10 mouse cellular contexts compared by ENCODE assay signal in genomic region chr9:108990462-108990820, GRCm38 (mm10). TPM values are rescaled to one million over a fixed set of nuclear protein-coding genes. Genes with fewer than 3 reads are reported as not detected.
DNase-seq lines count a peak whose midpoint lies in the region; ATAC-seq and TF ChIP-seq lines count a peak whose summit lies in the region.
"Had no signal": no experiment of that assay in that cellular context is flagged by ENCODE, and none has a peak within 500 bp of the region (broad histone marks: within the 10 kb centered on the region; RNA-seq: fewer than 3 reads in every experiment).

No protein-coding gene starts in this region.

- peak overlapping the region; percentile 89 for H3K27ac ChIP-seq in heart, embryonic 13.5 days (replicated peaks)
- H3K27ac ChIP-seq in heart, embryonic 11.5 days (ENCODE audit: low read depth, low read length), result no peak overlapping the region
- H3K27ac ChIP-seq in lung, embryonic 15.5 days, result peak overlapping the region; percentile 95
- peak overlapping the region; percentile 93 for H3K27ac ChIP-seq in embryonic facial prominence, embryonic 14.5 days (replicated peaks; ENCODE audit: low read depth, low read length)
- peak overlapping the region; percentile 64 for H3K27ac ChIP-seq in small intestine, adult 2 months (ENCODE audit: insufficient read depth, low read depth, low read length)

- no peak for TF ChIP-seq POLR2A in small intestine, adult 2 months (IDR thresholded peaks at IDR 0.05; ENCODE audit: low read depth, low read length)

- no peaks in the 10 kb centered on the region for H3K27me3 ChIP-seq in heart, embryonic 13.5 days (replicated peaks)
- H3K27me3 ChIP-seq in heart, embryonic 11.5 days (ENCODE audit: control insufficient read depth, insufficient read depth, low read length), result no peaks in the 10 kb centered on the region
- no peaks in the 10 kb centered on the region for H3K27me3 ChIP-seq in lung, embryonic 15.5 days
- no peaks in the 10 kb centered on the region for H3K27me3 ChIP-seq in embryonic facial prominence, embryonic 14.5 days (replicated peaks; ENCODE audit: control insufficient read depth, insufficient read depth, low read length)
- no peaks in the 10 kb centered on the region for H3K27me3 ChIP-seq in small intestine, adult 2 months (ENCODE audit: control insufficient read depth, insufficient read depth, low read length)
- H3K27me3 ChIP-seq: forebrain, embryonic 15.5 days had no signal

- WGBS in heart, embryonic 13.5 days, result 82% methylated on average over 7 of the region's 7 CpGs
- WGBS in heart, embryonic 11.5 days (ENCODE audit: insufficient replicate concordance), result 79% methylated on average over 7 of the region's 7 CpGs
- 66% methylated on average over 7 of the region's 7 CpGs for WGBS in lung, embryonic 15.5 days
- WGBS in embryonic facial prominence, embryonic 14.5 days, result 50% methylated on average over 7 of the region's 7 CpGs
- 80% methylated on average over 7 of the region's 7 CpGs for WGBS in small intestine, adult 2 months

- H3K9me3 ChIP-seq in heart, embryonic 13.5 days, result no peaks in the 10 kb centered on the region
- no peaks in the 10 kb centered on the region for H3K9me3 ChIP-seq in heart, embryonic 11.5 days (replicated peaks; ENCODE audit: control insufficient read depth, low read length)
- H3K9me3 ChIP-seq in lung, embryonic 15.5 days, result no peaks in the 10 kb centered on the region
- H3K9me3 ChIP-seq in embryonic facial prominence, embryonic 14.5 days (ENCODE audit: control insufficient read depth, low read length), result no peaks in the 10 kb centered on the region
- H3K9me3 ChIP-seq: forebrain, embryonic 15.5 days had no signal

- H3K4me2 ChIP-seq in heart, embryonic 13.5 days, result no peak overlapping the region
- H3K4me2 ChIP-seq in heart, embryonic 11.5 days, result no peak overlapping the region; the same call in 1 of the 2 replicates
- no peak overlapping the region for H3K4me2 ChIP-seq in lung, embryonic 15.5 days
- peak overlapping the region; percentile 89; the same call in 1 of the 2 replicates for H3K4me2 ChIP-seq in embryonic facial prominence, embryonic 14.5 days (ENCODE audit: low read depth, low read length)

- TF ChIP-seq CTCF in small intestine, adult 2 months (IDR thresholded peaks at IDR 0.05; ENCODE audit: extremely low read depth, insufficient read length, insufficient replicate concordance, low read depth, low read length), result no peak

- H3K9ac ChIP-seq in heart, embryonic 13.5 days, result no peak overlapping the region
- H3K9ac ChIP-seq in heart, embryonic 11.5 days (ENCODE audit: low read depth, low read length), result no peak overlapping the region
- no peak overlapping the region for H3K9ac ChIP-seq in lung, embryonic 15.5 days
- H3K9ac ChIP-seq in embryonic facial prominence, embryonic 14.5 days (ENCODE audit: low read depth, low read length), result no peak overlapping the region

- no peak for ATAC-seq in heart, embryonic 13.5 days (ENCODE audit: extremely low read depth, insufficient number of reproducible peaks, low FRiP score, low TSS enrichment)
- no peak for ATAC-seq in heart, embryonic 11.5 days (replicated peaks; ENCODE audit: insufficient number of reproducible peaks, low FRiP score, low TSS enrichment)
- no peak for ATAC-seq in lung, embryonic 15.5 days (ENCODE audit: borderline replicate concordance, extremely low read depth, low FRiP score, low TSS enrichment)
- ATAC-seq in embryonic facial prominence, embryonic 14.5 days (ENCODE audit: low read depth), result no peak

- no peak for DNase-seq in lung, postnatal 25 days (ENCODE audit: low spot score)
- DNase-seq in embryonic facial prominence, embryonic 14.5 days (ENCODE audit: low spot score), result peak; percentile 39
- no peak for DNase-seq in left cerebral cortex, adult 9 months (ENCODE audit: low spot score in 2 of 2)
- no peak for DNase-seq in urinary bladder, postnatal 36 days (ENCODE audit: low spot score in 2 of 2)
- DNase-seq: kidney, postnatal 25 days had no signal

- H3K36me3 ChIP-seq in heart, embryonic 13.5 days, result no peaks in the 10 kb centered on the region
- H3K36me3 ChIP-seq in heart, embryonic 11.5 days (ENCODE audit: control insufficient read depth, insufficient read depth, low read length), result no peaks in the 10 kb centered on the region
- H3K36me3 ChIP-seq in lung, embryonic 15.5 days, result no peaks in the 10 kb centered on the region
- no peaks in the 10 kb centered on the region for H3K36me3 ChIP-seq in embryonic facial prominence, embryonic 14.5 days (ENCODE audit: control insufficient read depth, insufficient read depth, low read length)
- H3K36me3 ChIP-seq in small intestine, adult 2 months (ENCODE audit: control insufficient read depth, insufficient read depth, low read length), result no peaks in the 10 kb centered on the region
- H3K36me3 ChIP-seq: forebrain, embryonic 15.5 days had no signal

- peaks cover 52% of the 10 kb centered on the region for H3K4me1 ChIP-seq in heart, embryonic 13.5 days
- H3K4me1 ChIP-seq in heart, embryonic 11.5 days (ENCODE audit: control insufficient read depth, insufficient read depth, low read length), result peaks cover 27% of the 10 kb centered on the region
- H3K4me1 ChIP-seq in lung, embryonic 15.5 days, result peaks cover 39% of the 10 kb centered on the region
- H3K4me1 ChIP-seq in embryonic facial prominence, embryonic 14.5 days (ENCODE audit: control insufficient read depth, insufficient read depth, low read length), result peaks cover 22% of the 10 kb centered on the region
- H3K4me1 ChIP-seq in small intestine, adult 2 months (ENCODE audit: control insufficient read depth, insufficient read depth, insufficient read length, low read length), result peaks cover 49% of the 10 kb centered on the region

- H3K4me3 ChIP-seq in heart, embryonic 13.5 days, result no peak overlapping the region
- H3K4me3 ChIP-seq in heart, embryonic 11.5 days (ENCODE audit: low read depth, low read length), result no peak overlapping the region
- H3K4me3 ChIP-seq in lung, embryonic 15.5 days, result no peak overlapping the region
- H3K4me3 ChIP-seq in embryonic facial prominence, embryonic 14.5 days (ENCODE audit: low read depth, low read length), result no peak overlapping the region
- peak overlapping the region; percentile 20 for H3K4me3 ChIP-seq in small intestine, adult 2 months (ENCODE audit: low read depth, low read length)

RNA-seq across cellular contexts. Expression of gene Pfkfb4, which starts 1.1 kb away (rescaled TPM):
- 2.8 and 2.9 TPM in 2 replicates for polyA plus RNA-seq in heart, embryonic 13.5 days (2015; fragmentation: Nextera tagmentation; extraction: Ambion mirVana)
- polyA plus RNA-seq in heart, embryonic 11.5 days (2014; fragmentation: Nextera tagmentation; extraction: Ambion mirVana), result 3.6 and 4.5 TPM in 2 replicates
- 10.2 and 11.3 TPM in 2 replicates for polyA plus RNA-seq in lung, embryonic 15.5 days (2015; fragmentation: Nextera tagmentation; extraction: Ambion mirVana)
- 7.4 TPM in 2 replicates for polyA plus RNA-seq in embryonic facial prominence, embryonic 14.5 days (2014; fragmentation: Nextera tagmentation; extraction: Ambion mirVana)
- 53.2 and 121 TPM in 2 replicates for polyA plus RNA-seq in small intestine, adult 2 months (2012; rRNA removed)

RNA-seq across cellular contexts. Expression of gene Ucn2, which starts 4.6 kb away (rescaled TPM):
- polyA plus RNA-seq in heart, embryonic 13.5 days (2015; fragmentation: Nextera tagmentation; extraction: Ambion mirVana), result not detected in 2 replicates
- not detected in 2 replicates for polyA plus RNA-seq in heart, embryonic 11.5 days (2014; fragmentation: Nextera tagmentation; extraction: Ambion mirVana)
- polyA plus RNA-seq in lung, embryonic 15.5 days (2015; fragmentation: Nextera tagmentation; extraction: Ambion mirVana), result not detected in 2 replicates
- 0.64 and 1.3 TPM in 2 replicates for polyA plus RNA-seq in embryonic facial prominence, embryonic 14.5 days (2014; fragmentation: Nextera tagmentation; extraction: Ambion mirVana)
- 0.23 and 0.56 TPM in 2 replicates for polyA plus RNA-seq in small intestine, adult 2 months (2012; rRNA removed)
- polyA plus RNA-seq: forebrain, embryonic 15.5 days had no signal

RNA-seq across cellular contexts. Expression of gene Col7a1, which starts 37.1 kb away (rescaled TPM):
- polyA plus RNA-seq in heart, embryonic 13.5 days (2015; fragmentation: Nextera tagmentation; extraction: Ambion mirVana), result 0.82 and 1.3 TPM in 2 replicates
- 0.28 and 0.77 TPM in 2 replicates for polyA plus RNA-seq in heart, embryonic 11.5 days (2014; fragmentation: Nextera tagmentation; extraction: Ambion mirVana)
- 0.86 and 1.0 TPM in 2 replicates for polyA plus RNA-seq in lung, embryonic 15.5 days (2015; fragmentation: Nextera tagmentation; extraction: Ambion mirVana)
- polyA plus RNA-seq in embryonic facial prominence, embryonic 14.5 days (2014; fragmentation: Nextera tagmentation; extraction: Ambion mirVana), result 17.4 and 22.0 TPM in 2 replicates
- polyA plus RNA-seq in small intestine, adult 2 months (2012; rRNA removed), result 3.4 and 9.7 TPM in 2 replicates

RNA-seq across cellular contexts. Expression of gene Shisa5, which starts 47.9 kb away (rescaled TPM):
- polyA plus RNA-seq in heart, embryonic 13.5 days (2015; fragmentation: Nextera tagmentation; extraction: Ambion mirVana), result 63.6 and 69.3 TPM in 2 replicates
- 49.0 and 59.1 TPM in 2 replicates for polyA plus RNA-seq in heart, embryonic 11.5 days (2014; fragmentation: Nextera tagmentation; extraction: Ambion mirVana)
- polyA plus RNA-seq in lung, embryonic 15.5 days (2015; fragmentation: Nextera tagmentation; extraction: Ambion mirVana), result 83.2 and 98.3 TPM in 2 replicates
- polyA plus RNA-seq in embryonic facial prominence, embryonic 14.5 days (2014; fragmentation: Nextera tagmentation; extraction: Ambion mirVana), result 81.7 and 90.0 TPM in 2 replicates
- polyA plus RNA-seq in small intestine, adult 2 months (2012; rRNA removed), result 406 and 675 TPM in 2 replicates

RNA-seq across cellular contexts. Expression of gene Uqcrc1, which starts 54.0 kb away (rescaled TPM):
- polyA plus RNA-seq in heart, embryonic 13.5 days (2015; fragmentation: Nextera tagmentation; extraction: Ambion mirVana), result 749 and 828 TPM in 2 replicates
- polyA plus RNA-seq in heart, embryonic 11.5 days (2014; fragmentation: Nextera tagmentation; extraction: Ambion mirVana), result 707 and 751 TPM in 2 replicates
- polyA plus RNA-seq in lung, embryonic 15.5 days (2015; fragmentation: Nextera tagmentation; extraction: Ambion mirVana), result 437 and 446 TPM in 2 replicates
- polyA plus RNA-seq in embryonic facial prominence, embryonic 14.5 days (2014; fragmentation: Nextera tagmentation; extraction: Ambion mirVana), result 454 and 456 TPM in 2 replicates
- polyA plus RNA-seq in small intestine, adult 2 months (2012; rRNA removed), result 991 and 1,216 TPM in 2 replicates
